Mouse (Mus musculus) limb, embryonic 12.5 days (tissue): ENCODE measurements around the gene Mrps16. TPM values are rescaled to one million over a fixed set of nuclear protein-coding genes. Genes with fewer than 3 reads are reported as not detected.

ENCODE experiments used
- ATAC-seq: fragments of 200-750 bp; cut with Nextera tagmentation; 2 replicates; pipeline ENCODE4 v1.8.0; 2017; ENCODE audit warnings: low read depth, moderate TSS enrichment; ENCODE audit not compliant: insufficient number of reproducible peaks, insufficient read depth, low FRiP score, low TSS enrichment
- H3K27ac ChIP-seq: fragments of 300-500 bp; sonication (generic); 2 replicates; pipeline ENCODE4 v1.5.1; 2016; ENCODE audit warnings: mild to moderate bottlenecking, moderate library complexity
- H3K27me3 ChIP-seq: fragments of 300-500 bp; sonication (generic); 2 replicates; pipeline ENCODE4 v1.6.1; 2016; ENCODE audit warnings: mild to moderate bottlenecking, moderate library complexity
- H3K36me3 ChIP-seq: fragments of 300-500 bp; sonication (generic); 2 replicates; pipeline ENCODE4 v1.6.1; 2016; ENCODE audit warnings: mild to moderate bottlenecking, moderate library complexity
- H3K4me1 ChIP-seq: fragments of 300-500 bp; sonication (generic); replicated peaks from 2 replicates; pipeline ENCODE4 v1.6.1; 2016
- H3K4me2 ChIP-seq: fragments of 300-500 bp; sonication (generic); 2 replicates; pipeline ENCODE4 v1.6.1; 2016; ENCODE audit warnings: mild to moderate bottlenecking, moderate library complexity
- H3K4me3 ChIP-seq: fragments of 300-500 bp; sonication (generic); replicated peaks from 2 replicates; pipeline ENCODE4 v1.5.1; 2016; ENCODE audit warnings: mild to moderate bottlenecking
- H3K9ac ChIP-seq: fragments of 300-500 bp; sonication (generic); replicated peaks from 2 replicates; pipeline ENCODE4 v1.6.1; 2016; ENCODE audit warnings: mild to moderate bottlenecking, moderate library complexity
- H3K9me3 ChIP-seq: fragments of 300-500 bp; sonication (generic); 2 replicates; pipeline ENCODE4 v1.6.1; 2016; ENCODE audit warnings: mild to moderate bottlenecking, moderate library complexity
- WGBS: fragments of 180-500 bp; shearing (Covaris S2); methylation state at CpG from one replicate; pipeline ENCODE4 v1.1.7; 2016; 5-methylcytosine and 5-hydroxymethylcytosine counted together
- polyA plus RNA-seq: library from polyadenylated mRNA; unstranded; fragments of >200 nt; fragmentation: Nextera tagmentation; extraction: Ambion mirVana; gene quantifications from 2 replicates; pipeline ENCODE4 v1.2.1, GENCODE M21; 2016

Mrps16 gene
- 84.7 and 85.9 TPM in 2 replicates for polyA plus RNA-seq

GRCm38 (mm10) chr14:20393205-20393913, at the start of gene Mrps16:
TSS of gene Mrps16 (minus strand) at chr14:20393634.
- under 1% methylated on average over 68 of the region's 68 CpGs for WGBS
- Histone ChIP-seq H3K4me2 (peak within 1 kb of the TSS; percentile 62), H3K36me3 (peaks cover 19% of the 10 kb centered on the region), H3K4me3 (peak within 1 kb of the TSS; percentile 67), H3K4me1 (peaks cover 4% of the 10 kb centered on the region; the same call in 1 of the 2 replicates), H3K27ac (peak within 1 kb of the TSS; percentile 87), H3K9ac (peak within 1 kb of the TSS; percentile 82), H3K27me3 (no peaks in the 10 kb centered on the region), H3K9me3 (no peaks in the 10 kb centered on the region)
- peak; percentile 96 for ATAC-seq

GRCm38 (mm10) chr14:20442252-20442651, 48.8 kb upstream of the Mrps16 start:
- Histone ChIP-seq H3K4me2 (no peak overlapping the region), H3K4me3 (no peak overlapping the region), H3K4me1 (no peaks in the 10 kb centered on the region), H3K9me3 (no peaks in the 10 kb centered on the region), H3K36me3 (no peaks in the 10 kb centered on the region), H3K27ac (no peak overlapping the region), H3K27me3 (no peaks in the 10 kb centered on the region), H3K9ac (no peak overlapping the region)
- 72% methylated on average over 17 of the region's 17 CpGs for WGBS
- ATAC-seq, result no peak

GRCm38 (mm10) chr14:20436976-20437375, 43.5 kb upstream of the Mrps16 start:
- Histone ChIP-seq H3K4me2 (no peak overlapping the region), H3K4me1 (no peaks in the 10 kb centered on the region), H3K27me3 (no peaks in the 10 kb centered on the region), H3K27ac (no peak overlapping the region), H3K9me3 (no peaks in the 10 kb centered on the region), H3K36me3 (no peaks in the 10 kb centered on the region), H3K9ac (no peak overlapping the region), H3K4me3 (no peak overlapping the region)
- ATAC-seq, result no peak
- WGBS, result 74% methylated on average over 6 of the region's 6 CpGs

- Histone ChIP-seq H3K27me3 (no peaks in the 10 kb centered on the region), H3K9ac (no peak overlapping the region), H3K27ac (no peak overlapping the region), H3K4me2 (no peak overlapping the region), H3K4me3 (no peak overlapping the region), H3K4me1 (no peaks in the 10 kb centered on the region), H3K36me3 (no peaks in the 10 kb centered on the region), H3K9me3 (no peaks in the 10 kb centered on the region)
- no peak for ATAC-seq
- 85% methylated on average over 4 of the region's 4 CpGs for WGBS
Measured at GRCm38 (mm10) chr14:20432420-20432819, 39.0 kb upstream of the Mrps16 start.

GRCm38 (mm10) chr14:20431726-20432125, 38.3 kb upstream of the Mrps16 start:
- Histone ChIP-seq H3K4me2 (no peak overlapping the region), H3K9me3 (no peaks in the 10 kb centered on the region), H3K36me3 (no peaks in the 10 kb centered on the region), H3K9ac (no peak overlapping the region), H3K4me1 (no peaks in the 10 kb centered on the region), H3K27ac (no peak overlapping the region), H3K4me3 (no peak overlapping the region), H3K27me3 (no peaks in the 10 kb centered on the region)
- WGBS, result 75% methylated on average over 6 of the region's 6 CpGs
- no peak for ATAC-seq

- H3K4me2 ChIP-seq, result no peak overlapping the region
- no peak overlapping the region for H3K4me3 ChIP-seq
- WGBS, result 61% methylated on average over 1 of the region's 1 CpGs
- no peaks in the 10 kb centered on the region for H3K36me3 ChIP-seq
- H3K9ac ChIP-seq, result no peak overlapping the region
- H3K27me3 ChIP-seq, result no peaks in the 10 kb centered on the region
- ATAC-seq, result no peak
- no peaks in the 10 kb centered on the region for H3K9me3 ChIP-seq
- H3K27ac ChIP-seq, result no peak overlapping the region
- no peaks in the 10 kb centered on the region for H3K4me1 ChIP-seq
Measured at GRCm38 (mm10) chr14:20429833-20430232, 36.4 kb upstream of the Mrps16 start.

GRCm38 (mm10) chr14:20428593-20428992, 35.2 kb upstream of the Mrps16 start:
- H3K27me3 ChIP-seq, result no peaks in the 10 kb centered on the region
- no peaks in the 10 kb centered on the region for H3K4me1 ChIP-seq
- WGBS, result 37% methylated on average over 1 of the region's 1 CpGs
- H3K4me2 ChIP-seq, result no peak overlapping the region
- ATAC-seq, result no peak
- H3K4me3 ChIP-seq, result no peak overlapping the region
- H3K27ac ChIP-seq, result no peak overlapping the region
- no peaks in the 10 kb centered on the region for H3K9me3 ChIP-seq
- no peak overlapping the region for H3K9ac ChIP-seq
- no peaks in the 10 kb centered on the region for H3K36me3 ChIP-seq

- Histone ChIP-seq H3K27ac (no peak overlapping the region), H3K9me3 (no peaks in the 10 kb centered on the region), H3K27me3 (no peaks in the 10 kb centered on the region), H3K36me3 (no peaks in the 10 kb centered on the region), H3K9ac (no peak overlapping the region), H3K4me3 (no peak overlapping the region), H3K4me2 (no peak overlapping the region), H3K4me1 (no peaks in the 10 kb centered on the region)
- 82% methylated on average over 6 of the region's 6 CpGs for WGBS
- no peak for ATAC-seq
Measured at GRCm38 (mm10) chr14:20423046-20423445, 29.6 kb upstream of the Mrps16 start.

- H3K9me3 ChIP-seq, result no peaks in the 10 kb centered on the region
- no peaks in the 10 kb centered on the region for H3K4me1 ChIP-seq
- no peak for ATAC-seq
- H3K9ac ChIP-seq, result no peak overlapping the region
- no peak overlapping the region for H3K4me2 ChIP-seq
- no peaks in the 10 kb centered on the region for H3K27me3 ChIP-seq
- no peaks in the 10 kb centered on the region for H3K36me3 ChIP-seq
- 83% methylated on average over 7 of the region's 7 CpGs for WGBS
- no peak overlapping the region for H3K27ac ChIP-seq
- no peak overlapping the region for H3K4me3 ChIP-seq
Measured at GRCm38 (mm10) chr14:20422257-20422656, 28.8 kb upstream of the Mrps16 start.

GRCm38 (mm10) chr14:20400071-20400470, 6.6 kb upstream of the Mrps16 start:
- Histone ChIP-seq H3K4me3 (no peak overlapping the region), H3K36me3 (no peaks in the 10 kb centered on the region), H3K9ac (no peak overlapping the region), H3K9me3 (no peaks in the 10 kb centered on the region), H3K4me1 (no peaks in the 10 kb centered on the region), H3K27me3 (no peaks in the 10 kb centered on the region), H3K4me2 (no peak overlapping the region), H3K27ac (no peak overlapping the region)
- 61% methylated on average over 1 of the region's 1 CpGs for WGBS
- ATAC-seq, result no peak

GRCm38 (mm10) chr14:20398864-20399263, 5.4 kb upstream of the Mrps16 start:
- no peaks in the 10 kb centered on the region for H3K27me3 ChIP-seq
- 53% methylated on average over 4 of the region's 4 CpGs for WGBS
- ATAC-seq, result no peak
- H3K36me3 ChIP-seq, result no peaks in the 10 kb centered on the region
- no peak overlapping the region for H3K4me2 ChIP-seq
- H3K4me3 ChIP-seq, result no peak overlapping the region
- no peak overlapping the region for H3K9ac ChIP-seq
- H3K27ac ChIP-seq, result no peak overlapping the region
- no peaks in the 10 kb centered on the region for H3K4me1 ChIP-seq
- no peaks in the 10 kb centered on the region for H3K9me3 ChIP-seq

- Histone ChIP-seq H3K36me3 (no peaks in the 10 kb centered on the region), H3K4me2 (no peak overlapping the region), H3K9me3 (no peaks in the 10 kb centered on the region), H3K9ac (no peak overlapping the region), H3K4me1 (no peaks in the 10 kb centered on the region), H3K4me3 (no peak overlapping the region), H3K27ac (no peak overlapping the region), H3K27me3 (no peaks in the 10 kb centered on the region)
- WGBS, result 84% methylated on average over 9 of the region's 9 CpGs
- ATAC-seq, result no peak
Measured at GRCm38 (mm10) chr14:20397220-20397619, 3.8 kb upstream of the Mrps16 start.
